Mouse (Mus musculus) G1E (cell line): ENCODE data around the gene Etaa1. TPM values are rescaled to one million over a fixed set of nuclear protein-coding genes. Genes with fewer than 3 reads are reported as not detected.
A peak's percentile ranks its signal among the peaks of the same experiment; 100 is the strongest.
"Not testable (repeated sequence)": the region's sequence is repeated elsewhere in the genome, so short reads cannot be mapped to it uniquely, and the experiment has no call there.

Experiments used
- ATAC-seq: 2 replicates; pipeline ENCODE4 v1.8.0; 2016; ENCODE audit warnings: mild to moderate bottlenecking; ENCODE audit not compliant: insufficient number of reproducible peaks, poor library complexity, low FRiP score, severe bottlenecking; ENCODE audit errors: extremely low read depth
- DNase-seq: peaks from one replicate; pipeline ENCODE4 v3.0.0; 2012; ENCODE audit warnings: low spot score
- H3K27me3 ChIP-seq: 2 replicates; pipeline ENCODE4 v1.6.1; 2012; ENCODE audit warnings: mild to moderate bottlenecking, low read length, inconsistent platforms; ENCODE audit not compliant: insufficient read depth
- H3K36me3 ChIP-seq: replicated peaks from 2 replicates; pipeline ENCODE3; 2012; ENCODE audit warnings: mild to moderate bottlenecking, inconsistent platforms
- H3K4me1 ChIP-seq: 2 replicates; pipeline ENCODE4 v1.6.1; 2012; ENCODE audit warnings: low read depth, low read length, inconsistent platforms, mixed read lengths; ENCODE audit not compliant: insufficient read depth
- H3K4me3 ChIP-seq: 2 replicates; pipeline ENCODE4 v1.5.1; 2012; ENCODE audit warnings: low read depth, mild to moderate bottlenecking, inconsistent platforms, low read length, moderate library complexity, mixed read lengths
- H3K9me3 ChIP-seq: replicated peaks from 2 replicates; pipeline ENCODE4 v1.6.1; 2012; ENCODE audit warnings: inconsistent platforms
- CTCF ChIP-seq: IDR thresholded peaks from 2 replicates; pipeline ENCODE4 v1.5.1; 2012; ENCODE audit warnings: low read depth, low read length, inconsistent platforms, mixed read lengths
- GATA1 ChIP-seq: IDR thresholded peaks from 2 replicates; pipeline ENCODE4 v1.6.1; 2012; ENCODE audit warnings: borderline replicate concordance, low read length, inconsistent platforms, mixed read lengths
- GATA2 ChIP-seq: IDR thresholded peaks from 2 replicates; pipeline ENCODE4 v1.6.1; 2012; ENCODE audit warnings: low read depth, low read length, inconsistent platforms, borderline replicate concordance
- POLR2AphosphoS5 ChIP-seq: IDR thresholded peaks from 2 replicates; pipeline ENCODE4 v1.6.1; 2012; ENCODE audit warnings: low read depth, low read length, inconsistent platforms; ENCODE audit not compliant: insufficient replicate concordance
- TAL1 ChIP-seq: conservative IDR thresholded peaks from 2 replicates; pipeline ENCODE4 v1.6.1; 2012; ENCODE audit warnings: low read depth, low read length, inconsistent platforms, mixed read lengths
- polyA plus RNA-seq: library from polyadenylated mRNA; stranded (reverse); fragments of >175 nt; gene quantifications from 2 replicates; pipeline ENCODE4 v1.2.3, GENCODE M21; 2012
- total RNA-seq, 2 experiments: library from RNA; stranded (forward) in 1 of 2; stranded (reverse) in 1 of 2; fragments of 200-1000 nt in 1 of 2; fragments of >200 nt in 1 of 2; fragmentation: Nextera tagmentation in 1 of 2; gene quantifications; 2 replicates each; pipeline ENCODE4 v1.2.3; 2014 to 2017

Etaa1 gene
- total and polyA plus RNA-seq, 3 experiments = 2.4 to 31.3 (median 23.9) TPM

GRCm38 (mm10) chr11:17952791-17953190, 884 bp downstream of the Etaa1 start:
- TF ChIP-seq CTCF (no peak), TAL1 (no peak), GATA2 (no peak), POLR2AphosphoS5 (no peak), GATA1 (no peak)
- Histone ChIP-seq H3K9me3 (no peaks in the 10 kb centered on the region), H3K36me3 (peaks cover 23% of the 10 kb centered on the region), H3K27me3 (no peaks in the 10 kb centered on the region), H3K4me3 (peak overlapping the region; percentile 93), H3K4me1 (peaks cover 13% of the 10 kb centered on the region)
- no peak for DNase-seq
- ATAC-seq = no peak

- TF ChIP-seq GATA1 = no peak
- no peak for TF ChIP-seq GATA2
- no peak for TF ChIP-seq CTCF
- no peak for TF ChIP-seq TAL1
- TF ChIP-seq POLR2AphosphoS5 = no peak
- peaks cover 34% of the 10 kb centered on the region for H3K36me3 ChIP-seq
- DNase-seq (no peak), ATAC-seq (no peak)
- no peaks in the 10 kb centered on the region for H3K9me3 ChIP-seq
- H3K27me3 ChIP-seq = no peaks in the 10 kb centered on the region
- H3K4me3 ChIP-seq = no peak overlapping the region
- peaks cover 13% of the 10 kb centered on the region for H3K4me1 ChIP-seq
Observed at GRCm38 (mm10) chr11:17951336-17951735, 2.3 kb downstream of the Etaa1 start.

GRCm38 (mm10) chr11:17939168-17939567, 14.5 kb downstream of the Etaa1 start:
- Histone ChIP-seq H3K36me3 (peaks cover 22% of the 10 kb centered on the region), H3K27me3 (no peaks in the 10 kb centered on the region), H3K9me3 (peaks cover 9% of the 10 kb centered on the region), H3K4me3 (no peak overlapping the region), H3K4me1 (0 out of 2 replicates have a peak, but pooled peaks cover under 1% of the 10 kb centered on the region)
- TF ChIP-seq POLR2AphosphoS5 = no peak
- TF ChIP-seq GATA2 = no peak
- no peak for TF ChIP-seq GATA1
- TF ChIP-seq TAL1 = no peak
- TF ChIP-seq CTCF = no peak
- DNase-seq = no peak
- ATAC-seq = no peak

- Histone ChIP-seq H3K9me3 (peaks cover 9% of the 10 kb centered on the region), H3K4me1 (no peaks in the 10 kb centered on the region), H3K27me3 (no peaks in the 10 kb centered on the region), H3K4me3 (no peak overlapping the region), H3K36me3 (peaks cover 20% of the 10 kb centered on the region)
- no peak for ATAC-seq
- no peak for DNase-seq
- TF ChIP-seq TAL1 (no peak), POLR2AphosphoS5 (no peak), GATA1 (no peak), CTCF (no peak), GATA2 (no peak)
Observed at GRCm38 (mm10) chr11:17937931-17938330, 15.7 kb downstream of the Etaa1 start.

- Histone ChIP-seq H3K9me3 (no peaks in the 10 kb centered on the region), H3K4me3 (no peak overlapping the region), H3K27me3 (no peaks in the 10 kb centered on the region), H3K4me1 (no peaks in the 10 kb centered on the region), H3K36me3 (no peaks in the 10 kb centered on the region)
- DNase-seq = no peak
- ATAC-seq = no peak
- TF ChIP-seq CTCF = no peak
- TF ChIP-seq POLR2AphosphoS5 = no peak
- TF ChIP-seq GATA2 = no peak
- no peak for TF ChIP-seq TAL1
- TF ChIP-seq GATA1 = no peak
Observed at GRCm38 (mm10) chr11:17917905-17918304, 35.8 kb downstream of the Etaa1 start.

GRCm38 (mm10) chr11:17917101-17917500, 36.6 kb downstream of the Etaa1 start:
- no peak for ATAC-seq
- H3K36me3 ChIP-seq = no peaks in the 10 kb centered on the region
- no peak overlapping the region for H3K4me3 ChIP-seq
- H3K9me3 ChIP-seq = no peaks in the 10 kb centered on the region
- TF ChIP-seq TAL1 (no peak), GATA1 (no peak), CTCF (no peak), POLR2AphosphoS5 (no peak), GATA2 (no peak)
- H3K27me3 ChIP-seq = no peaks in the 10 kb centered on the region
- DNase-seq = no peak
- H3K4me1 ChIP-seq = no peaks in the 10 kb centered on the region

GRCm38 (mm10) chr11:17916486-17916885, 37.2 kb downstream of the Etaa1 start:
- Histone ChIP-seq H3K4me3 (no peak overlapping the region), H3K36me3 (no peaks in the 10 kb centered on the region), H3K27me3 (no peaks in the 10 kb centered on the region), H3K9me3 (no peaks in the 10 kb centered on the region), H3K4me1 (no peaks in the 10 kb centered on the region)
- DNase-seq = no peak
- ATAC-seq = no peak
- no peak for TF ChIP-seq POLR2AphosphoS5
- no peak for TF ChIP-seq GATA1
- no peak for TF ChIP-seq GATA2
- no peak for TF ChIP-seq CTCF
- TF ChIP-seq TAL1 = no peak

- not testable (repeated sequence) for H3K27me3 ChIP-seq, H3K4me3 ChIP-seq, H3K9me3 ChIP-seq, H3K36me3 ChIP-seq, H3K4me1 ChIP-seq, ATAC-seq, DNase-seq
Observed at GRCm38 (mm10) chr11:17900996-17901395, 52.7 kb downstream of the Etaa1 start.
